Mouse (Mus musculus): ENCODE measurements around the gene Zfp128. TPM values are rescaled to one million over a fixed set of nuclear protein-coding genes. Genes with fewer than 3 reads are reported as not detected.
"Not testable (repeated sequence)": the region's sequence is repeated elsewhere in the genome, so short reads cannot be mapped to it uniquely, and the experiment has no call there.

Zfp128 gene
- total and polyA plus RNA-seq, 2 experiments from 2014 or later: 2.0 to 16.6 TPM

DNA sequence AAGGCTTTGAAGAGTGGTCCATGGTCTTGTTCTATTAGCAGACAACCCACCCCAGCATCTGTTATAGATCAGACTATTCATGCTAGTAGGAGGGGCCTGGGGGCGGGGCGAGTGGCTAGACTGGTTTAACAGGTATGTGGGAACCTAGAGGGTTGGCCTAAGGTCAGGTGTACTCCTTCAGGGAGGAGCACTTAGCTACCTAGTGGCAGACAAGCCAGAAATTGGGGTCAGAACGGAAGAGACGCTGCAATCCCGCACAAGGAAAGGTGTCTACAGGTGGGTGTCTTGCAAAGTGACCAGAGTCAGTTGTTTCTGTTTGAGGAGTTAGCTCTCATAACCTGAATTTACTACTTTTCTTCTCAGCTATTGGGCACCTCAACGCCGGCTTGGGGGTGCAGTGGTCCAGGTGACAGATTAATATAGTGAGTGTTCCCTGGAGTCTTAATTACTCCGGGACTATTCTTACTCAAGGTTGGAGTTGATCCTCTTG, 46.3 kb downstream of the Zfp128 start, which contains the start of gene Rnf225:
Gene Rnf225 (plus strand): TSS at position 226 of the 490 bp plus-strand sequence.
- WGBS: 29% methylated on average over 8 of the region's 8 CpGs
- Histone ChIP-seq H3K27ac (ENCODE audit: low read depth, low read length) (no peak within 1 kb of the TSS), H3K9me3 (ENCODE audit: low read length) (no peaks in the 10 kb centered on the region), H3K9ac (replicated peaks; ENCODE audit: low read length, poor library complexity, severe bottlenecking) (peak within 1 kb of the TSS; percentile 39; the same call in 1 of the 2 replicates), H3K4me1 (ENCODE audit: insufficient read depth, low read length) (peaks cover 8% of the 10 kb centered on the region; the same call in 1 of the 2 replicates), H3K27me3 (ENCODE audit: insufficient read depth, low read length) (0 out of 2 replicates have a peak, but pooled peaks cover 6% of the 10 kb centered on the region), H3K4me2 (ENCODE audit: low read depth, low read length, poor library complexity, severe bottlenecking) (peak within 1 kb of the TSS; percentile 51), H3K36me3 (ENCODE audit: insufficient read depth, low read length) (peaks cover 37% of the 10 kb centered on the region), H3K4me3 (ENCODE audit: low read depth, low read length) (peak within 1 kb of the TSS; percentile 25)
- ATAC-seq (ENCODE audit: low FRiP score) (no peak), DNase-seq (ENCODE audit: low spot score) (no peak)
- TF ChIP-seq CTCF (IDR thresholded peaks at IDR 0.05): no peak

- Histone ChIP-seq H3K4me2 (ENCODE audit: low read depth, low read length, poor library complexity, severe bottlenecking) (peak overlapping the region; percentile 51), H3K9me3 (ENCODE audit: low read length) (no peaks in the 10 kb centered on the region), H3K27me3 (ENCODE audit: insufficient read depth, low read length) (0 out of 2 replicates have a peak, but pooled peaks cover 6% of the 10 kb centered on the region), H3K4me1 (ENCODE audit: insufficient read depth, low read length) (peaks cover 7% of the 10 kb centered on the region; the same call in 1 of the 2 replicates), H3K4me3 (ENCODE audit: low read depth, low read length) (peak overlapping the region; percentile 25), H3K36me3 (ENCODE audit: insufficient read depth, low read length) (peaks cover 37% of the 10 kb centered on the region), H3K9ac (replicated peaks; ENCODE audit: low read length, poor library complexity, severe bottlenecking) (peak overlapping the region; percentile 39; the same call in 1 of the 2 replicates), H3K27ac (ENCODE audit: low read depth, low read length) (no peak overlapping the region)
- DNase-seq (ENCODE audit: low spot score): peak; percentile 34
- 6% methylated on average over 64 of the region's 65 CpGs for WGBS
- no peak for TF ChIP-seq CTCF (IDR thresholded peaks at IDR 0.05)
- ATAC-seq (ENCODE audit: low FRiP score): peak; percentile 25
Observed at GRCm38 (mm10) chr7:12927693-12928589, 47.0 kb downstream of the Zfp128 start.

DNA sequence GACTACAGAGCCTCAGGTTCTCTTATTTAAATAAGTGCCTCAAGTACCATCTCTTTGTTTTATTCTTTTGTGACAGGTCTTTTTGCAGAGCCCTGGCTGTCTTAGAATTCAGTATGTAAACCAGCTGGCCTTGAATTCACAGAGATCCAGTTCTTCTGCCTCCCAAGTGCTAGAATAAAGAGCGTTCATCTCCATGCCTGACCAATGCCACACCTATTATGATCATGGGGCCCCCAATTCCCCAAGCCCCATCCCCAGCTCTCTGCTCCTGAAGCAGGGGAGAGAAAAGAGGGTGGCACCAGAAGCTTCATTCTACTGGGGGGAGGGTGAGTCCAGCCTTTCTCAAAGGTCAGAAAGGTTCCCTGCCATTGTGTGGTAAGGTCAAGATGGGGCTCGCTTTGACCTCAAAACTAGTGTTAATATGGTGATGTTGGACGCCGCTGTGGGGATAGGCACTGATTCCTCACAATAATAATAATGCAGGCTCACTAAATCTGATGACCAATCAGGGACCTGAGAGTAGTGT, 52.7 kb downstream of the Zfp128 start:
- ATAC-seq (ENCODE audit: low FRiP score): no peak
- TF ChIP-seq CTCF (IDR thresholded peaks at IDR 0.05): no peak
- H3K9ac ChIP-seq (replicated peaks; ENCODE audit: low read length, poor library complexity, severe bottlenecking): no peak overlapping the region
- no peak overlapping the region for H3K27ac ChIP-seq (ENCODE audit: low read depth, low read length)
- no peak overlapping the region for H3K4me2 ChIP-seq (ENCODE audit: low read depth, low read length, poor library complexity, severe bottlenecking)
- H3K9me3 ChIP-seq (ENCODE audit: low read length): no peaks in the 10 kb centered on the region
- H3K4me3 ChIP-seq (ENCODE audit: low read depth, low read length): no peak overlapping the region
- H3K36me3 ChIP-seq (ENCODE audit: insufficient read depth, low read length): 0 out of 2 replicates have a peak, but pooled peaks cover 2% of the 10 kb centered on the region
- no peak for DNase-seq (ENCODE audit: low spot score)
- 58% methylated on average over 4 of the region's 4 CpGs for WGBS
- no peaks in the 10 kb centered on the region for H3K4me1 ChIP-seq (ENCODE audit: insufficient read depth, low read length)
- H3K27me3 ChIP-seq (ENCODE audit: insufficient read depth, low read length): no peaks in the 10 kb centered on the region

GRCm38 (mm10) chr7:12934808-12935207, 53.8 kb downstream of the Zfp128 start:
- no peaks in the 10 kb centered on the region for H3K9me3 ChIP-seq (ENCODE audit: low read length)
- no peak overlapping the region for H3K4me2 ChIP-seq (ENCODE audit: low read depth, low read length, poor library complexity, severe bottlenecking)
- DNase-seq (ENCODE audit: low spot score) (no peak), ATAC-seq (ENCODE audit: low FRiP score) (no peak)
- no peaks in the 10 kb centered on the region for H3K36me3 ChIP-seq (ENCODE audit: insufficient read depth, low read length)
- H3K4me1 ChIP-seq (ENCODE audit: insufficient read depth, low read length): no peaks in the 10 kb centered on the region
- WGBS: 88% methylated on average over 3 of the region's 3 CpGs
- H3K27ac ChIP-seq (ENCODE audit: low read depth, low read length): no peak overlapping the region
- TF ChIP-seq CTCF (IDR thresholded peaks at IDR 0.05): no peak
- H3K27me3 ChIP-seq (ENCODE audit: insufficient read depth, low read length): no peaks in the 10 kb centered on the region
- no peak overlapping the region for H3K4me3 ChIP-seq (ENCODE audit: low read depth, low read length)
- H3K9ac ChIP-seq (replicated peaks; ENCODE audit: low read length, poor library complexity, severe bottlenecking): no peak overlapping the region

DNA sequence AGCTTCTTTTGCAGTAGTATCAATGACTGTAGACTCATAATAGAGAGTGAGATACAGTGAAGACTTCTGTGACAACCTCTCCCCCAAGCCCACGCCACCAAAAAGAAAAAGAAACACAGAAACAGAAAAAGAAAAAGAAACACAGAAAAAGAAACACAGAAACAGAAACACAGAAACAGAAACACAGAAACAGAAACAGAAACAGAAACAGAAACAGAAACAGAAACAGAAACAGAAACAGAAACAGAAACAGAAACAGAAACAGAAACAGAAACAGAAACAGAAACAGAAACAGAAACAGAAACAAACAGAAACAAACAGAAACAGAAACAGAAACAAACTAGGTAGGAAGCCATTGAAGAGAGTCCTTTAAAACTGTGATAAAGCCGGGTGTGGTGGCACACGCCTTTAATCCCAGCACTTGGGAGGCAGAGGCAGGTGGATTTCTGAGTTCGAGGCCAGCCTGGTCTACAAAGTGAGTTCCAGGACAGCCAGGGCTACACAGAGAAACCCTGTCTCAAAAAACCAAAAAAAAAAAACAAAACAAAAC, 56.4 kb downstream of the Zfp128 start:
- not testable (repeated sequence) for ATAC-seq (ENCODE audit: low FRiP score); H3K27ac ChIP-seq (ENCODE audit: low read depth, low read length); H3K27me3 ChIP-seq (ENCODE audit: insufficient read depth, low read length); H3K9me3 ChIP-seq (ENCODE audit: low read length); H3K4me3 ChIP-seq (ENCODE audit: low read depth, low read length); H3K36me3 ChIP-seq (ENCODE audit: insufficient read depth, low read length); H3K4me2 ChIP-seq (ENCODE audit: low read depth, low read length, poor library complexity, severe bottlenecking); H3K4me1 ChIP-seq (ENCODE audit: insufficient read depth, low read length); H3K9ac ChIP-seq (replicated peaks; ENCODE audit: low read length, poor library complexity, severe bottlenecking); DNase-seq (ENCODE audit: low spot score)
- 86% methylated on average over 4 of the region's 4 CpGs for WGBS

All from midbrain, postnatal 0 days (tissue).